Mouse (Mus musculus) thymus, postnatal 25 days (tissue): ENCODE results near the gene Arfip1.
A peak's percentile ranks its signal among the peaks of the same experiment; 100 is the strongest.
"Not testable (repeated sequence)": the region's sequence is repeated elsewhere in the genome, so short reads cannot be mapped to it uniquely, and the experiment has no call there.

Source experiments
- DNase-seq: peaks from one replicate; pipeline ENCODE4 v3.0.0; 2022

The Arfip1 gene

GRCm38 (mm10) chr3:84569587-84569986, 12.8 kb downstream of the Arfip1 start:
- no peak for DNase-seq

- no peak for DNase-seq
These were observed 13.9 kb downstream of the Arfip1 start for GRCm38 (mm10) chr3:84568540-84568939.

- no peak for DNase-seq
These were observed 19.0 kb downstream of the Arfip1 start for GRCm38 (mm10) chr3:84563415-84563814.

- DNase-seq: not testable (repeated sequence)
These were observed 19.5 kb downstream of the Arfip1 start for GRCm38 (mm10) chr3:84562911-84563310.

- DNase-seq: no peak
These were observed 24.1 kb downstream of the Arfip1 start for GRCm38 (mm10) chr3:84558301-84558700.

- DNase-seq: no peak
These were observed 26.6 kb downstream of the Arfip1 start for GRCm38 (mm10) chr3:84555780-84556179.

GRCm38 (mm10) chr3:84547177-84547576, 35.2 kb downstream of the Arfip1 start:
- peak; percentile 33 for DNase-seq

GRCm38 (mm10) chr3:84542450-84542849, 40.0 kb downstream of the Arfip1 start:
- peak; percentile 70 for DNase-seq

- no peak for DNase-seq
These were observed 40.5 kb downstream of the Arfip1 start for GRCm38 (mm10) chr3:84541881-84542280.

- no peak for DNase-seq
These were observed 41.8 kb downstream of the Arfip1 start for GRCm38 (mm10) chr3:84540640-84541039.

GRCm38 (mm10) chr3:84536987-84537386, 45.4 kb downstream of the Arfip1 start:
- DNase-seq: no peak

GRCm38 (mm10) chr3:84533227-84533626, 49.2 kb downstream of the Arfip1 start:
- no peak for DNase-seq

- no peak for DNase-seq
These were observed 53.4 kb downstream of the Arfip1 start for GRCm38 (mm10) chr3:84529021-84529420.

GRCm38 (mm10) chr3:84524952-84525351, 57.5 kb downstream of the Arfip1 start:
- DNase-seq: no peak

- DNase-seq: no peak
These were observed 66.3 kb downstream of the Arfip1 start for GRCm38 (mm10) chr3:84516163-84516562.

- DNase-seq: no peak
These were observed 69.5 kb downstream of the Arfip1 start for GRCm38 (mm10) chr3:84512774-84513515.

GRCm38 (mm10) chr3:84505193-84505592, 77.2 kb downstream of the Arfip1 start:
- no peak for DNase-seq

- no peak for DNase-seq
These were observed 78.1 kb downstream of the Arfip1 start for GRCm38 (mm10) chr3:84504291-84504690.

- no peak for DNase-seq
These were observed 80.3 kb downstream of the Arfip1 start for GRCm38 (mm10) chr3:84502101-84502500.

- DNase-seq: no peak
These were observed 81.9 kb downstream of the Arfip1 start for GRCm38 (mm10) chr3:84500491-84500890.

GRCm38 (mm10) chr3:84497718-84498117, 84.7 kb downstream of the Arfip1 start:
- DNase-seq: no peak

- no peak for DNase-seq
These were observed 89.8 kb downstream of the Arfip1 start for GRCm38 (mm10) chr3:84492657-84493056.

GRCm38 (mm10) chr3:84492148-84492547, 90.3 kb downstream of the Arfip1 start:
- DNase-seq: no peak

- no peak for DNase-seq
These were observed 93.7 kb downstream of the Arfip1 start for GRCm38 (mm10) chr3:84488716-84489115.

- DNase-seq: no peak
These were observed 97.5 kb downstream of the Arfip1 start for GRCm38 (mm10) chr3:84484891-84485290.
